Mouse (Mus musculus) left cerebral cortex, adult 18-20 months (tissue): Measurements from ENCODE around the gene Prkag2. TPM values are rescaled to one million over a fixed set of nuclear protein-coding genes. Genes with fewer than 3 reads are reported as not detected.
A peak's percentile ranks its signal among the peaks of the same experiment; 100 is the strongest.

ENCODE experiments used
- DNase-seq, 2 experiments: peaks; one replicate each; pipeline ENCODE4 v3.0.0; 2021 to 2022; ENCODE audit warnings: low spot score in 2 of 2, mixed read lengths in 1 of 2
- total RNA-seq, 2 experiments: library from RNA; stranded (reverse); gene quantifications; 2 replicates each; pipeline ENCODE4 v1.2.3; 2021

The Prkag2 gene
- total RNA-seq, 2 experiments from 2014 or later = 119 TPM

- no peak for DNase-seq
These were observed 169.4 kb downstream of the Prkag2 start for GRCm38 (mm10) chr5:24930831-24931577.

GRCm38 (mm10) chr5:24928816-24929215 lies 171.6 kb downstream of the Prkag2 start:
- no peak for DNase-seq

GRCm38 (mm10) chr5:24927706-24928105 lies 172.7 kb downstream of the Prkag2 start:
- no peak for DNase-seq

- no peak for DNase-seq
These were observed 181.3 kb downstream of the Prkag2 start for GRCm38 (mm10) chr5:24919155-24919554.

GRCm38 (mm10) chr5:24916511-24916910 lies 183.9 kb downstream of the Prkag2 start:
- no peak for DNase-seq

- DNase-seq = no peak
These were observed 185.3 kb downstream of the Prkag2 start for GRCm38 (mm10) chr5:24915119-24915518.

GRCm38 (mm10) chr5:24913656-24914055 lies 186.8 kb downstream of the Prkag2 start:
- DNase-seq = no peak

- no peak for DNase-seq
These were observed 191.4 kb downstream of the Prkag2 start for GRCm38 (mm10) chr5:24908820-24909716.

- DNase-seq = peak; percentile 78 to 92
These were observed 192.2 kb downstream of the Prkag2 start for GRCm38 (mm10) chr5:24908141-24908819.

- DNase-seq = peak in 1 of 2 experiments; percentile 55
These were observed 192.7 kb downstream of the Prkag2 start for GRCm38 (mm10) chr5:24907737-24908136.

GRCm38 (mm10) chr5:24906844-24907243 lies 193.6 kb downstream of the Prkag2 start:
- DNase-seq = no peak

GRCm38 (mm10) chr5:24904941-24905340 lies 195.5 kb downstream of the Prkag2 start:
- DNase-seq = no peak

GRCm38 (mm10) chr5:24904423-24904822 lies 196.0 kb downstream of the Prkag2 start:
- no peak for DNase-seq

GRCm38 (mm10) chr5:24904001-24904400 lies 196.4 kb downstream of the Prkag2 start:
- DNase-seq = no peak

- no peak for DNase-seq
These were observed 197.6 kb downstream of the Prkag2 start for GRCm38 (mm10) chr5:24902835-24903234.

- no peak for DNase-seq
These were observed 204.8 kb downstream of the Prkag2 start for GRCm38 (mm10) chr5:24895606-24896005.

- DNase-seq = no peak
These were observed 205.6 kb downstream of the Prkag2 start for GRCm38 (mm10) chr5:24894814-24895213.

GRCm38 (mm10) chr5:24892461-24892860 lies 208.0 kb downstream of the Prkag2 start:
- no peak for DNase-seq

GRCm38 (mm10) chr5:24889860-24890259 lies 210.6 kb downstream of the Prkag2 start:
- no peak for DNase-seq

GRCm38 (mm10) chr5:24888874-24889591 lies 211.4 kb downstream of the Prkag2 start:
- DNase-seq = no peak

GRCm38 (mm10) chr5:24887271-24887670 lies 213.2 kb downstream of the Prkag2 start:
- DNase-seq = no peak
